Mouse (Mus musculus) cerebellum, adult 2 months (tissue): Measurements from ENCODE around the gene Slc17a3.

ENCODE experiments used
- CTCF ChIP-seq: fragments of 200-500 bp; IDR thresholded peaks from 2 replicates; pipeline ENCODE4 v1.5.1; 2011; ENCODE audit warnings: low read depth, mild to moderate bottlenecking, control low read depth, low read length, moderate library complexity, borderline replicate concordance; ENCODE audit not compliant: insufficient read depth
- POLR2A ChIP-seq: fragments of 200-500 bp; IDR thresholded peaks from 2 replicates; pipeline ENCODE4 v1.6.1; 2011; ENCODE audit warnings: low read length, control low read depth, borderline replicate concordance; ENCODE audit not compliant: insufficient read depth

- TF ChIP-seq POLR2A (no peak), CTCF (no peak)
Measured at GRCm38 (mm10) chr13:23864711-23865110, 25.5 kb downstream of the Slc17a3 start.
